Mouse (Mus musculus): Measurements from ENCODE around the gene Pnn. TPM values are rescaled to one million over a fixed set of nuclear protein-coding genes. Genes with fewer than 3 reads are reported as not detected.

The Pnn gene
- total RNA-seq, 2 experiments from 2014 or later, result 16.5 to 21.3 TPM

GRCm38 (mm10) chr12:59068791-59069190 lies 2.1 kb downstream of the Pnn start:
- intact Hi-C loops (cut with DNase I), result loop anchor here (5.0 kb wide), 1 partner anchor 56 kb away; the partner anchor contains the start of genes Gemin2 and Sec23a
- DNase-seq, result no peak

GRCm38 (mm10) chr12:59072286-59072685 lies 5.6 kb downstream of the Pnn start:
- intact Hi-C loops (cut with DNase I), result loop anchor here (5.0 kb wide), 1 partner anchor 55 kb away; no protein-coding TSS in a partner anchor
- DNase-seq, result no peak

- intact Hi-C loops (cut with DNase I), result loop anchor here (5.0 kb wide), 1 partner anchor 53 kb away; no protein-coding TSS in a partner anchor
- no peak for DNase-seq
Observed at GRCm38 (mm10) chr12:59074052-59074451, 7.4 kb downstream of the Pnn start.

GRCm38 (mm10) chr12:59076996-59077395 lies 10.3 kb downstream of the Pnn start:
- intact Hi-C loops (cut with DNase I), result no loop called here
- DNase-seq, result no peak

GRCm38 (mm10) chr12:59077883-59078282 lies 11.2 kb downstream of the Pnn start:
- intact Hi-C loops (cut with DNase I), result no loop called here
- no peak for DNase-seq

GRCm38 (mm10) chr12:59080461-59080860 lies 13.8 kb downstream of the Pnn start:
- intact Hi-C loops (cut with DNase I), result loop anchor here (2.0 kb wide), 1 partner anchor 38 kb away; no protein-coding TSS in a partner anchor

GRCm38 (mm10) chr12:59084446-59084845 lies 17.8 kb downstream of the Pnn start:
- intact Hi-C loops (cut with DNase I), result no loop called here
- no peak for DNase-seq

More at GRCm38 (mm10) chr12:59080461-59080860, 13.8 kb downstream of the Pnn start:
- DNase-seq, result no peak

GRCm38 (mm10) chr12:59086171-59086570 lies 19.5 kb downstream of the Pnn start:
- DNase-seq, result no peak
- intact Hi-C loops (cut with DNase I), result no loop called here

GRCm38 (mm10) chr12:59093543-59093942 lies 26.9 kb downstream of the Pnn start:
- DNase-seq, result no peak
- intact Hi-C loops (cut with DNase I), result no loop called here

- no peak for DNase-seq
- intact Hi-C loops (cut with DNase I), result no loop called here
Observed at GRCm38 (mm10) chr12:59095104-59096025, 28.7 kb downstream of the Pnn start, which contains the start of gene Mia2. Gene Mia2 (plus strand): TSS chr12:59095799.

- intact Hi-C loops (cut with DNase I), result no loop called here
- no peak for DNase-seq
Observed at GRCm38 (mm10) chr12:59104771-59105170, 38.1 kb downstream of the Pnn start.

GRCm38 (mm10) chr12:59105914-59106313 lies 39.2 kb downstream of the Pnn start:
- DNase-seq, result no peak
- intact Hi-C loops (cut with DNase I), result no loop called here

GRCm38 (mm10) chr12:59106491-59106890 lies 39.8 kb downstream of the Pnn start:
- intact Hi-C loops (cut with DNase I), result no loop called here
- no peak for DNase-seq

- no peak for DNase-seq
- intact Hi-C loops (cut with DNase I), result no loop called here
Observed at GRCm38 (mm10) chr12:59107926-59108325, 41.2 kb downstream of the Pnn start.

GRCm38 (mm10) chr12:59117184-59117583 lies 50.5 kb downstream of the Pnn start:
- intact Hi-C loops (cut with DNase I), result no loop called here
- DNase-seq, result no peak

Other genes starting within 250 kb of the Pnn start
- 10 to 100 TPM; 45.0 to 51.3 TPM for gene Sec23a, start 54.9 kb upstream of the Pnn start, total RNA-seq (2021)
- gene Gemin2, start 53.5 kb upstream of the Pnn start, total RNA-seq (2021), result 1 to 10 TPM; 3.8 to 4.6 TPM
- gene Trappc6b, start 5.4 kb upstream of the Pnn start, total RNA-seq (2021), result 10 to 100 TPM; 28.5 to 40.1 TPM
- gene Mia2, start 28.9 kb downstream of the Pnn start, total RNA-seq (2021), result 100 to 1,000 TPM in 1 of 2 experiments, 10 to 100 TPM in 1; 83.9 to 111 TPM
- gene Fbxo33, start 152.8 kb downstream of the Pnn start, total RNA-seq (2021), result 1 to 10 TPM; 2.4 to 3.5 TPM

Measured in gastrocnemius, postnatal 36 days (tissue).